Comparison of ENCODE assay signal across 8 mouse cellular contexts in genomic region chr17:26941841-26942570, GRCm38 (mm10). TPM values are rescaled to one million over a fixed set of nuclear protein-coding genes. Genes with fewer than 3 reads are reported as not detected.
A peak's percentile ranks its signal among the peaks of the same experiment; 100 is the strongest.
DNase-seq lines count a peak whose midpoint lies in the region; ATAC-seq and TF ChIP-seq lines count a peak whose summit lies in the region.

No protein-coding gene starts in this region.

- H3K9me3 ChIP-seq in kidney, embryonic 15.5 days (replicated peaks), result no peaks in the 10 kb centered on the region
- H3K9me3 ChIP-seq in hindbrain, embryonic 15.5 days, result no peaks in the 10 kb centered on the region
- no peaks in the 10 kb centered on the region for H3K9me3 ChIP-seq in midbrain, postnatal 0 days (ENCODE audit: low read length)

- peak overlapping the region; percentile 96 for H3K27ac ChIP-seq in kidney, embryonic 15.5 days
- no peak overlapping the region for H3K27ac ChIP-seq in kidney, adult 2 months (ENCODE audit: insufficient read depth, low read depth, low read length)
- H3K27ac ChIP-seq in cortical plate, adult 2 months (ENCODE audit: insufficient read depth, low read length), result peak overlapping the region; percentile 97
- H3K27ac ChIP-seq in hindbrain, embryonic 15.5 days (replicated peaks), result peak overlapping the region; percentile 95
- H3K27ac ChIP-seq in midbrain, postnatal 0 days (ENCODE audit: low read depth, low read length), result peak overlapping the region; percentile 91

- peaks cover 6% of the 10 kb centered on the region for H3K36me3 ChIP-seq in kidney, embryonic 15.5 days
- H3K36me3 ChIP-seq in kidney, adult 2 months (ENCODE audit: control insufficient read depth, insufficient read depth, low read length), result no peaks in the 10 kb centered on the region
- no peaks in the 10 kb centered on the region for H3K36me3 ChIP-seq in hindbrain, embryonic 15.5 days
- peaks cover under 1% of the 10 kb centered on the region; the same call in 1 of the 2 replicates for H3K36me3 ChIP-seq in midbrain, postnatal 0 days (ENCODE audit: insufficient read depth, low read length)

- no peak for DNase-seq in kidney, adult 2 months
- peak; percentile 54 for DNase-seq in midbrain, postnatal 0 days (ENCODE audit: low spot score)
- no peak for DNase-seq in gastrocnemius, adult 18-20 months (ENCODE audit: low spot score)
- DNase-seq in adrenal gland, adult 2 months, result no peak
- DNase-seq in spleen, adult 18-20 months, result no peak

- no peak for TF ChIP-seq CTCF in kidney, adult 2 months (conservative IDR thresholded peaks at IDR 0.05; ENCODE audit: insufficient read depth, insufficient read length, low read depth, low read length)
- no peak for TF ChIP-seq CTCF in cortical plate, adult 2 months (IDR thresholded peaks at IDR 0.05; ENCODE audit: extremely low read depth, insufficient read depth, low read length)
- TF ChIP-seq CTCF in midbrain, postnatal 0 days (IDR thresholded peaks at IDR 0.05), result no peak

- H3K9ac ChIP-seq in kidney, embryonic 15.5 days, result peak overlapping the region; percentile 50
- H3K9ac ChIP-seq in hindbrain, embryonic 15.5 days, result peak overlapping the region; percentile 67
- peak overlapping the region; percentile 80 for H3K9ac ChIP-seq in midbrain, postnatal 0 days (replicated peaks; ENCODE audit: low read length, poor library complexity, severe bottlenecking)

- H3K4me1 ChIP-seq in kidney, embryonic 15.5 days, result peaks cover 63% of the 10 kb centered on the region
- H3K4me1 ChIP-seq in kidney, adult 2 months (ENCODE audit: control insufficient read depth, insufficient read depth, low read length), result peaks cover 6% of the 10 kb centered on the region; the same call in 1 of the 2 replicates
- H3K4me1 ChIP-seq in cortical plate, adult 2 months (ENCODE audit: control insufficient read depth, insufficient read depth, low read length), result peaks cover 14% of the 10 kb centered on the region; the same call in 1 of the 2 replicates
- peaks cover 65% of the 10 kb centered on the region for H3K4me1 ChIP-seq in hindbrain, embryonic 15.5 days (replicated peaks)
- peaks cover 37% of the 10 kb centered on the region for H3K4me1 ChIP-seq in midbrain, postnatal 0 days (ENCODE audit: insufficient read depth, low read length)

- 20% methylated on average over 4 of the region's 4 CpGs for WGBS in kidney, embryonic 15.5 days
- 40% methylated on average over 4 of the region's 4 CpGs for WGBS in kidney, adult 2 months
- 12% methylated on average over 4 of the region's 4 CpGs for WGBS in hindbrain, embryonic 15.5 days
- 4% methylated on average over 4 of the region's 4 CpGs for WGBS in midbrain, postnatal 0 days

- no peak for TF ChIP-seq POLR2A in kidney, adult 2 months (IDR thresholded peaks at IDR 0.05; ENCODE audit: low read depth, low read length)
- no peak for TF ChIP-seq POLR2A in cortical plate, adult 2 months (IDR thresholded peaks at IDR 0.05; ENCODE audit: extremely low read depth, insufficient read depth, low read length)

- H3K4me3 ChIP-seq in kidney, embryonic 15.5 days (replicated peaks), result peak overlapping the region; percentile 49
- H3K4me3 ChIP-seq in kidney, adult 2 months (ENCODE audit: insufficient read depth, low read depth, low read length), result no peak overlapping the region
- H3K4me3 ChIP-seq in cortical plate, adult 2 months (ENCODE audit: insufficient read depth, low read length), result peak overlapping the region; percentile 92
- H3K4me3 ChIP-seq in hindbrain, embryonic 15.5 days, result peak overlapping the region; percentile 70
- H3K4me3 ChIP-seq in midbrain, postnatal 0 days (ENCODE audit: low read depth, low read length), result peak overlapping the region; percentile 54

- H3K27me3 ChIP-seq in kidney, embryonic 15.5 days, result no peaks in the 10 kb centered on the region
- no peaks in the 10 kb centered on the region for H3K27me3 ChIP-seq in kidney, adult 2 months (replicated peaks; ENCODE audit: control insufficient read depth, insufficient read depth, low read length)
- no peaks in the 10 kb centered on the region for H3K27me3 ChIP-seq in hindbrain, embryonic 15.5 days
- H3K27me3 ChIP-seq in midbrain, postnatal 0 days (ENCODE audit: insufficient read depth, low read length), result no peaks in the 10 kb centered on the region

- ATAC-seq in kidney, embryonic 15.5 days (replicated peaks; ENCODE audit: low FRiP score), result no peak
- ATAC-seq in hindbrain, embryonic 15.5 days (ENCODE audit: low FRiP score, low read depth), result no peak
- ATAC-seq in midbrain, postnatal 0 days (ENCODE audit: low FRiP score), result no peak

- peak overlapping the region; percentile 69 for H3K4me2 ChIP-seq in kidney, embryonic 15.5 days
- H3K4me2 ChIP-seq in hindbrain, embryonic 15.5 days, result peak overlapping the region; percentile 98
- peak overlapping the region; percentile 63 for H3K4me2 ChIP-seq in midbrain, postnatal 0 days (ENCODE audit: low read depth, low read length, poor library complexity, severe bottlenecking)

RNA-seq across cellular contexts. Expression of gene Syngap1, which starts 1.0 kb away (rescaled TPM):
- 1.9 and 2.0 TPM in 2 replicates for polyA plus RNA-seq in kidney, embryonic 15.5 days (2015; fragmentation: Nextera tagmentation; extraction: Ambion mirVana)
- 14.8 and 16.8 TPM in 2 replicates for polyA plus RNA-seq in kidney, adult 2 months (2012; rRNA removed)
- 185 and 195 TPM in 2 replicates for polyA plus RNA-seq in cortical plate, adult 2 months (2012; rRNA removed)
- 4.7 and 5.1 TPM in 2 replicates for polyA plus RNA-seq in hindbrain, embryonic 15.5 days (2015; fragmentation: Nextera tagmentation; extraction: Ambion mirVana)
- total RNA-seq in midbrain, postnatal 0 days (2014; rRNA removed), result 77.0 and 90.3 TPM in 2 replicates
- polyA plus RNA-seq in midbrain, postnatal 0 days (2015; fragmentation: Nextera tagmentation; extraction: Ambion mirVana), result 3.6 and 6.1 TPM in 2 replicates
- 1 to 10 TPM; 2.2 to 2.8 TPM for total RNA-seq in gastrocnemius, adult 18-20 months (2021)
- total RNA-seq in adrenal gland, adult 2 months (2021), result 10 to 100 TPM; 14.3 to 21.8 TPM
- 51.6 and 56.0 TPM in 2 replicates for polyA plus RNA-seq in adrenal gland, adult 2 months (2012; rRNA removed)

RNA-seq across cellular contexts. Expression of gene Cuta, which starts 2.6 kb away (rescaled TPM):
- polyA plus RNA-seq in kidney, embryonic 15.5 days (2015; fragmentation: Nextera tagmentation; extraction: Ambion mirVana), result 192 and 203 TPM in 2 replicates
- polyA plus RNA-seq in kidney, adult 2 months (2012; rRNA removed), result 145 and 183 TPM in 2 replicates
- polyA plus RNA-seq in cortical plate, adult 2 months (2012; rRNA removed), result 136 and 139 TPM in 2 replicates
- 134 and 138 TPM in 2 replicates for polyA plus RNA-seq in hindbrain, embryonic 15.5 days (2015; fragmentation: Nextera tagmentation; extraction: Ambion mirVana)
- 49.6 and 55.6 TPM in 2 replicates for total RNA-seq in midbrain, postnatal 0 days (2014; rRNA removed)
- 136 and 143 TPM in 2 replicates for polyA plus RNA-seq in midbrain, postnatal 0 days (2015; fragmentation: Nextera tagmentation; extraction: Ambion mirVana)
- total RNA-seq in gastrocnemius, adult 18-20 months (2021), result 100 to 1,000 TPM; 103 to 109 TPM
- 100 to 1,000 TPM; 145 to 164 TPM for total RNA-seq in adrenal gland, adult 2 months (2021)
- 378 and 381 TPM in 2 replicates for polyA plus RNA-seq in adrenal gland, adult 2 months (2012; rRNA removed)

RNA-seq across cellular contexts. Expression of gene Phf1, which starts 9.2 kb away (rescaled TPM):
- 7.0 and 8.7 TPM in 2 replicates for polyA plus RNA-seq in kidney, embryonic 15.5 days (2015; fragmentation: Nextera tagmentation; extraction: Ambion mirVana)
- 41.2 and 52.0 TPM in 2 replicates for polyA plus RNA-seq in kidney, adult 2 months (2012; rRNA removed)
- 47.7 and 48.1 TPM in 2 replicates for polyA plus RNA-seq in cortical plate, adult 2 months (2012; rRNA removed)
- polyA plus RNA-seq in hindbrain, embryonic 15.5 days (2015; fragmentation: Nextera tagmentation; extraction: Ambion mirVana), result 32.3 and 34.7 TPM in 2 replicates
- total RNA-seq in midbrain, postnatal 0 days (2014; rRNA removed), result 48.7 and 53.5 TPM in 2 replicates
- polyA plus RNA-seq in midbrain, postnatal 0 days (2015; fragmentation: Nextera tagmentation; extraction: Ambion mirVana), result 32.8 and 35.8 TPM in 2 replicates
- total RNA-seq in gastrocnemius, adult 18-20 months (2021), result 10 to 100 TPM in 1 of 2 experiments, 1 to 10 TPM in 1; 8.2 to 11.3 TPM
- total RNA-seq in adrenal gland, adult 2 months (2021), result 10 to 100 TPM; 35.2 to 36.4 TPM
- polyA plus RNA-seq in adrenal gland, adult 2 months (2012; rRNA removed), result 202 and 271 TPM in 2 replicates

RNA-seq across cellular contexts. Expression of gene Kifc5b, which starts 25.1 kb away (rescaled TPM):
- 9.0 and 9.3 TPM in 2 replicates for polyA plus RNA-seq in kidney, embryonic 15.5 days (2015; fragmentation: Nextera tagmentation; extraction: Ambion mirVana)
- polyA plus RNA-seq in kidney, adult 2 months (2012; rRNA removed), result 1.3 and 1.5 TPM in 2 replicates
- polyA plus RNA-seq in cortical plate, adult 2 months (2012; rRNA removed), result 3.9 TPM in 2 replicates
- polyA plus RNA-seq in hindbrain, embryonic 15.5 days (2015; fragmentation: Nextera tagmentation; extraction: Ambion mirVana), result 3.4 and 3.7 TPM in 2 replicates
- total RNA-seq in midbrain, postnatal 0 days (2014; rRNA removed), result 1.9 and 4.7 TPM in 2 replicates
- 1.6 and 1.9 TPM in 2 replicates for polyA plus RNA-seq in midbrain, postnatal 0 days (2015; fragmentation: Nextera tagmentation; extraction: Ambion mirVana)
- under 1 TPM; 0.37 to 0.43 TPM for total RNA-seq in gastrocnemius, adult 18-20 months (2021)
- 1 to 10 TPM; 1.0 to 1.3 TPM for total RNA-seq in adrenal gland, adult 2 months (2021)
- 1.2 and 2.1 TPM in 2 replicates for polyA plus RNA-seq in adrenal gland, adult 2 months (2012; rRNA removed)

RNA-seq across cellular contexts. Expression of gene Zbtb9, which starts 31.0 kb away (rescaled TPM):
- 18.4 and 20.0 TPM in 2 replicates for polyA plus RNA-seq in kidney, embryonic 15.5 days (2015; fragmentation: Nextera tagmentation; extraction: Ambion mirVana)
- polyA plus RNA-seq in kidney, adult 2 months (2012; rRNA removed), result 6.5 and 10.0 TPM in 2 replicates
- polyA plus RNA-seq in cortical plate, adult 2 months (2012; rRNA removed), result 13.9 and 14.5 TPM in 2 replicates
- polyA plus RNA-seq in hindbrain, embryonic 15.5 days (2015; fragmentation: Nextera tagmentation; extraction: Ambion mirVana), result 14.6 and 14.7 TPM in 2 replicates
- total RNA-seq in midbrain, postnatal 0 days (2014; rRNA removed), result 16.1 and 19.4 TPM in 2 replicates
- polyA plus RNA-seq in midbrain, postnatal 0 days (2015; fragmentation: Nextera tagmentation; extraction: Ambion mirVana), result 6.6 and 6.7 TPM in 2 replicates
- under 1 TPM; 0.66 TPM for total RNA-seq in gastrocnemius, adult 18-20 months (2021)
- total RNA-seq in adrenal gland, adult 2 months (2021), result 1 to 10 TPM; 4.6 to 8.7 TPM
- polyA plus RNA-seq in adrenal gland, adult 2 months (2012; rRNA removed), result 6.9 and 7.1 TPM in 2 replicates
